Mouse (Mus musculus) neutrophil, adult 83 days (primary cell): ENCODE measurements around the gene Fads6. TPM values are rescaled to one million over a fixed set of nuclear protein-coding genes. Genes with fewer than 3 reads are reported as not detected.

Experiments
- total RNA-seq, 2 experiments: library from RNA; stranded (reverse); gene quantifications; one replicate each; pipeline ENCODE4 v1.2.4; 2023

Gene Fads6
- 1 to 10 TPM; 2.1 to 2.7 TPM for total RNA-seq

GRCm38 (mm10) chr11:115297214-115297826 lies at the start of gene Fads6:
Gene Fads6 (minus strand): TSS chr11:115297663.

GRCm38 (mm10) chr11:115334531-115334930 lies 37.1 kb upstream of the Fads6 start, which contains the start of gene Otop3:
Gene Otop3 (plus strand): TSS chr11:115334731.

GRCm38 (mm10) chr11:115321906-115322693 lies 24.6 kb upstream of the Fads6 start, which contains the start of gene Ush1g:
Gene Ush1g (minus strand): TSS chr11:115322041.

GRCm38 (mm10) chr11:115306863-115307262 lies 9.4 kb upstream of the Fads6 start, which contains the start of gene Otop2:
Gene Otop2 (plus strand): TSS chr11:115307163.

GRCm38 (mm10) chr11:115276780-115277603 lies 20.5 kb downstream of the Fads6 start, which contains the start of gene Fdxr:
Gene Fdxr (minus strand): TSS chr11:115277050.

GRCm38 (mm10) chr11:115267061-115267883 lies 30.2 kb downstream of the Fads6 start, which contains the start of gene Grin2c:
Gene Grin2c (minus strand): TSS chr11:115267243.

Other genes with a start within 250 kb of the Fads6 start
- gene Cd300ld3, start 249.3 kb downstream of the Fads6 start, total RNA-seq = 10 to 100 TPM in 1 of 2 experiments, 1 to 10 TPM in 1; 9.5 to 21.5 TPM
- gene Cd300e, start 235.5 kb downstream of the Fads6 start, total RNA-seq = 1 to 10 TPM in 1 of 2 experiments, under 1 TPM in 1; 0.90 to 1.7 TPM
- 10 to 100 TPM; 11.4 to 12.6 TPM for gene Rab37, start 206.2 kb downstream of the Fads6 start, total RNA-seq
- 100 to 1,000 TPM; 160 to 201 TPM for gene Cd300lf, start 163.7 kb downstream of the Fads6 start, total RNA-seq
- gene Slc9a3r1, start 134.3 kb downstream of the Fads6 start, total RNA-seq = 100 to 1,000 TPM; 142 to 143 TPM
- gene Tmem104, start 110.2 kb downstream of the Fads6 start, total RNA-seq = 10 to 100 TPM; 30.4 to 33.7 TPM
- gene Nat9, start 109.8 kb downstream of the Fads6 start, total RNA-seq = 10 to 100 TPM; 16.8 to 22.0 TPM
- gene Grin2c, start 30.4 kb downstream of the Fads6 start, total RNA-seq = not detected
- gene Fdxr, start 20.6 kb downstream of the Fads6 start, total RNA-seq = 1 to 10 TPM; 7.5 to 9.2 TPM
- not detected for gene Otop2, start 9.5 kb upstream of the Fads6 start, total RNA-seq
- gene Ush1g, start 24.4 kb upstream of the Fads6 start, total RNA-seq = not detected
- not detected for gene Otop3, start 37.1 kb upstream of the Fads6 start, total RNA-seq
- gene Hid1, start 70.1 kb upstream of the Fads6 start, total RNA-seq = under 1 TPM; 0.18 to 0.49 TPM
- under 1 TPM; 0.38 to 0.64 TPM for gene Cdr2l, start 84.3 kb upstream of the Fads6 start, total RNA-seq
- gene Mrpl58, start 106.1 kb upstream of the Fads6 start, total RNA-seq = 10 to 100 TPM; 34.2 to 41.2 TPM
- 100 to 1,000 TPM; 211 to 231 TPM for gene Atp5h, start 122.3 kb upstream of the Fads6 start, total RNA-seq
- gene Kctd2, start 122.5 kb upstream of the Fads6 start, total RNA-seq = 10 to 100 TPM; 18.7 to 19.1 TPM
- gene Trim80, start 142.9 kb upstream of the Fads6 start, total RNA-seq = not detected
- gene Slc16a5, start 164.8 kb upstream of the Fads6 start, total RNA-seq = not detected
- 10 to 100 TPM; 42.7 to 53.4 TPM for gene Armc7, start 178.0 kb upstream of the Fads6 start, total RNA-seq
- gene Nt5c, start 194.2 kb upstream of the Fads6 start, total RNA-seq = 10 to 100 TPM; 48.4 to 49.1 TPM
- gene Jpt1, start 216.7 kb upstream of the Fads6 start, total RNA-seq = 100 to 1,000 TPM; 148 to 154 TPM
- 100 to 1,000 TPM; 171 to 188 TPM for gene Sumo2, start 238.6 kb upstream of the Fads6 start, total RNA-seq